Mouse (Mus musculus): ENCODE data around the gene Des.

Gene Des

DNA sequence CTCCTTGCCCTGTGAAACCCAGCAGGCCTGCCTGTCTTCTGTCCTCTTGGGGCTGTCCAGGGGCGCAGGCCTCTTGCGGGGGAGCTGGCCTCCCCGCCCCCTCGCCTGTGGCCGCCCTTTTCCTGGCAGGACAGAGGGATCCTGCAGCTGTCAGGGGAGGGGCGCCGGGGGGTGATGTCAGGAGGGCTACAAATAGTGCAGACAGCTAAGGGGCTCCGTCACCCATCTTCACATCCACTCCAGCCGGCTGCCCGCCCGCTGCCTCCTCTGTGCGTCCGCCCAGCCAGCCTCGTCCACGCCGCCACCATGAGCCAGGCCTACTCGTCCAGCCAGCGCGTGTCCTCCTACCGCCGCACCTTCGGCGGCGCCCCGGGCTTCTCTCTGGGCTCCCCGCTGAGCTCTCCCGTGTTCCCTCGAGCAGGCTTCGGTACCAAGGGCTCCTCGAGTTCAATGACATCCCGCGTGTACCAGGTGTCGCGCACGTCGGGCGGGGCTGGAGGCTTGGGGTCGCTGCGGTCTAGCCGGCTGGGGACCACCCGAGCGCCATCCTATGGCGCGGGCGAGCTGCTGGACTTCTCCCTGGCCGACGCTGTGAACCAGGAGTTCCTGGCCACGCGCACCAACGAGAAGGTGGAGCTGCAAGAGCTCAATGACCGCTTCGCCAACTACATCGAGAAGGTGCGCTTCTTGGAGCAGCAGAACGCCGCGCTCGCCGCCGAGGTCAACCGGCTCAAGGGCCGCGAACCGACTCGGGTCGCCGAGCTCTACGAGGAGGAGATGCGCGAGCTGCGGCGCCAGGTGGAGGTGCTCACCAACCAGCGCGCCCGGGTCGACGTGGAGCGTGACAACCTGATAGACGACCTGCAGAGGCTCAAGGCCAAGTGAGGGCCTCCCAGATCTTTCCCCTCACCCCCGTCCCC, at the start of gene Des:
Gene Des, plus strand, starts transcription at position 218 of the 920 bp plus-strand sequence.
- ATAC-seq (ENCODE audit: low TSS enrichment), result no peak

DNA sequence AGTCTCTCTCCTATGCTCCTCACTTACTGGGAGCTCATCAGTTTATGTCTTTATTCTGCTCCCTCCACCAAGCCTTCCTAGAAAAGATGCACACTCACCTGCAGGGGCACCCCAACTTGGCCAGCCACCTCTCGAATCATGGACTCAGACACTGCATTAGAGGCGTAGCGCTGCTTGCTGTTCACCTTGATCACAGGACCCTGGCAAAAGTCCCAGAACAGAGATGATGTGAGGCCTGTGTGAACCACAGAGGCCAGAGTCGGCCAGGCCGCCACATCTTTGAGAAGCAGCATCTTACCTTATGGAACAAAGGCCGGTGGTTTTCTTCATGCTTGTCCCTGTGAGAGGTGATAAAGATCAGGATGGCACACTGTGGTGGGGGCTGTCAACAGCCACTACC, 48.4 kb upstream of the Des start:
- ATAC-seq (ENCODE audit: low TSS enrichment), result no peak

- no peak for ATAC-seq (ENCODE audit: low TSS enrichment)
Observed at GRCm38 (mm10) chr1:75315011-75315410, 45.1 kb upstream of the Des start.

DNA sequence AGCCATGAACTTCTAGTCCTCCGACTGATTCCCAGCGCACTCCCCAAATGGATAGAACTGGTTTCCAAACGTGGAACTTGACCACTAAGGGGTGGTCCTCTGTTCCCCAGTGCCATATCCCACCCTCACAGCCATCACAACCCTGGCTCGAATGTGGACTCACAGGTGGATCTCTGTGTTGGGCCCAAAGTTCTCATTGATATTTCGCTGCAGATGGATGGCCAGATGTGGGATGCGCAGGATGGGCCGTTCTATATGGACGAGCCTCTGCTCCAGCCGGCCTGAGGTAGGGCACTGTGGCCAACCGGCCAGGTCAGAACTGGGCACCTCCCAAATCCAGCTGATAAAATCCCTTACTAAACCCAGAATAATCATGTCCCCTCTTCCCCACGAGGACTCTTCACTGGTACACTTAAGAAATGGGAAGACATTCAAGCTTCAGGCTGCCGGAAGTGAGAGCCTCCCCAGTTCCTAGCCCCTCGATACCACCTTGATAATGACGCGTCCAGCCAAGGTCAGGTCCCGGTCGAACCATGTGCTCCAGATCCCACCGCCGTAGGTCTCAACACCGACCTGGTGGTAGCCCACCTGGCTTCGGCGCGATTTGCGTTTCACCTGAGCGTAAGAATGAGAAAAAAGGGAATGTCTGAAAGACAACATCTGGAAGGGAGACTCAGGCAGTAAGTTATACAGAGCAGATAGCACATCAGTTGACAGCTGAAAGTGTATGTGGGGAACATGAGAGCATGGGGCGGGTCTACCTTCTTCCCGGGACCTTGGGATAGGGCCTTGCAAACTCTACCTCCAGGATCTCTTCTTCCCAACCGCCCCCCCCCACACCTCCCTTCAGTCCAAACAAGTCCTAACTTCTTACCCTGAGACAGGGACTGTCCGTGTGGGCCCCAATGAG, 44.4 kb upstream of the Des start:
- ATAC-seq (ENCODE audit: low TSS enrichment), result no peak

GRCm38 (mm10) chr1:75316861-75317240, 43.3 kb upstream of the Des start:
- peak; percentile 21; the same call in 1 of the 2 replicates for ATAC-seq (ENCODE audit: low TSS enrichment)

DNA sequence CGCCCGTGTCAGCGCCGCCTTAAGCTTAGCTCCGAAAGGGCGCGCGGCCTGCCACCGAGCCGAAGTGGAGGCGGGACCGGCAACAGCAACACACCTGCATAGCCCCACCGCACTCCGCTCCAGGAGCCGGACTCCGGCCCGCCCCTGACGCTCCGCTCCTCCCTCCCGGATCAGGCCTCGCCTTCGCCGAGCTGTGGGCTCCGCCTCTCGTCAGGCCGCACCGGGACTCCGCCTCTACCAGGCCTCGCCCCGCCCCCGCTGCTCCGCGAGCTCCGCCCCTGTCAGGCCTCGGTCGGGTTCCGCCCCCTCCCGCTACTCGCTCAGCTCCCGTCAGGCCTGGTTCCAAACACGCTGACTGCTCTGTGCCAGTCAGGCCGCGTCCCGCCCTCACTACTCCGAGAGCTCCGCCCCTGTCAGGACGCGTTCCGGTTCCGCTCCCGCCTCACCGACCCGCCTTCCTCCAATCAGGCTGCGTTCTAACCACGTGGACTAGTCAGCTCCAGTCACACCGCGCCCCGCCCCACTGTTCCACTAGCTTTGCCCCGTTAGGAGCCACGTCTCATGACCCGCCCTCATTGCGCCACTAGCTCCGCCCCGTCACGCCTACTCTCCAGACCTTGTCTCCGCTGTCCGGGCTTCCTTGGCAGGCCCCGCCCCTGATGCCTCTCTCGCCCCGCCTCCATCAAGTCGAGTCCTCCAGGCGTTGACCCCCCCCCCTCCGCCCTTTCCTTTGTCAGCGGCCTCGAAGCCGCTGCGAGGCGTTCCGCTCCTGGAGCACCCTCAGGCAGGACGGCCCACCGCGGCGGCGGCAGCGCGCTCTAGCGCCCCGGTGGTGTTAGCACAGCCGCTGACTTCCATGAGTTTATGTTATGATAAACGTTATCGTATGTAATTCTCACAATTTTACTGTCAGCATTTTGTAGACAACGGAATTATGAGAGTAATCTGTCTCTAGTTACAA, 42.6 kb upstream of the Des start, which contains the start of gene Dnpep:
Gene Dnpep, minus strand, starts transcription at position 750 of the 961 bp plus-strand sequence.
- ATAC-seq (ENCODE audit: low TSS enrichment), result peak; percentile 90

DNA sequence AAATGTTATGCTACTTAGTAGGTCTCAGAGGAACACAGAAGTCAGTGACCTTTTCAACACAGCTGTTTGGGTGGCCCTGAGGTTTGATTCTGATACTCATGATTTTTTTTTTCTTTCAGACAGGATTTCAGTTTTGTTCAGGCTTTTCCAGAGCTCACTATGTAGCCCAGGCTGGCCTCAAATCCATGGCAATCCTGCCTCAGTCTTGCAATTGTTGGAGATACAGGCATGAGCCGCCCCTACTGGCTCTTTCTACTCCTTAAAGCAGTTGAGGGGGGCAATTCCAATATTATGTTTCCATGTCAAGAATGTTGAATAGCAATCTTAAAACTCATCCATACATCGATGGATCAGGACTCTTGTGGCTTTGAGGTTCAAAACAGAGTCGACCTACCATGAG, 41.8 kb upstream of the Des start:
- no peak for ATAC-seq (ENCODE audit: low TSS enrichment)

DNA sequence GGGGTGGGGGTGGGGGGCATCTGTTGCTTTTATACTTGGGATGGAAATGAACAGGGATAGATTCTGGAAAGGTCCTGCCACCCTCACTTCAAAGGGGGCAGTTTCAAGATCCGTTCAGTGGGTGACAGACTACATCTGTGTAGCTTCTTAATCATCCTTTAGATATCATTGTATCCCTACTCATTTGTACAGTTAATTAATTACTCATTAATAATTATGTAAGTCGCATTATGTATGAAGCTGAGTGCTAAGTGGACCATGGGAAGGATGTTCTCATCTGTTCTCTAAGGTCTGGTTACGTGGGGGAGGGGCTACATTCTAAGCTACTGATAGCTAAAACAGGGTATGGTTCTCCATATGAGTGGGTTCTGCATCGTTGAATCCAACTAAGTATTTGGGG, 41.4 kb upstream of the Des start:
- no peak for ATAC-seq (ENCODE audit: low TSS enrichment)

DNA sequence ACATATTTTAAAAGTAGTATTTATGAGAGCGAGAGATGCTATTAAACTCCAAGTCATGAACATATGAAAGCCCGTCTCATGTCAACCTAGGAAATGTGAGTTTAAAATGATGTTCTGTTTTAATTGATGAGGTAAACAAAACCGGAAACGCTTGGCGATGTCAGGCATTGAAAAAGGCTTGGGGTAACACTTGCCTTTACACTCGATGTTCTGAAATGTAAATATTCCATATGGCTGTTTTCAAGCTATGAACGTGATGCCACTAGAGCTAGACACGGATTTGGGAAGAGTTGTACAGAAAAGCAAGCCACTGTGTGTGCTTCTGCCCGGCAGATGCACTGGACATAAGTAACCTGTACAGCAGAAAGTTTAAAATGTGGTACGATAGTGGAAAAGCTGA, 41.0 kb upstream of the Des start:
- ATAC-seq (ENCODE audit: low TSS enrichment), result no peak

DNA sequence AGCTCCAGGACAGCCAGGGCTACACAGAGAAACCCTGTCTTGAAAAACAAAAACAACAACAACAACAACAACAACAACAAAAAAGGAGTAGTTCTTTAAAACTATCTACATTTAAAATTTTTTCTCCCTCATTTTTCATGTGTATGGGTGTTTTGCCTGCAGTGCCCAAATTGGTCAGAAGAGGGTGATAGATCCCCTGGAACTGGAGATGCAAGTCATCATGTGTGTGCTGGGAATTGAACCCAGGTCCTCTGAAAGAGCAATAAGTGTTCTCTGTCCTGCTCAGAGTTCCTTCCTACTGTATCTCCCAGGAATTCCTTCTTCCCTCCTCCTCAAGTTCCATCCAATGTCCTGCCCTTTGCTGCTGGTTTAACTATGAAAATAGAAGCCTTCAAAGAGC, 32.7 kb upstream of the Des start:
- ATAC-seq (ENCODE audit: low TSS enrichment), result no peak

- no peak for ATAC-seq (ENCODE audit: low TSS enrichment)
Observed at GRCm38 (mm10) chr1:75331271-75331670, 28.9 kb upstream of the Des start.

- no peak for ATAC-seq (ENCODE audit: low TSS enrichment)
Observed at GRCm38 (mm10) chr1:75336461-75336860, 23.7 kb upstream of the Des start.

DNA sequence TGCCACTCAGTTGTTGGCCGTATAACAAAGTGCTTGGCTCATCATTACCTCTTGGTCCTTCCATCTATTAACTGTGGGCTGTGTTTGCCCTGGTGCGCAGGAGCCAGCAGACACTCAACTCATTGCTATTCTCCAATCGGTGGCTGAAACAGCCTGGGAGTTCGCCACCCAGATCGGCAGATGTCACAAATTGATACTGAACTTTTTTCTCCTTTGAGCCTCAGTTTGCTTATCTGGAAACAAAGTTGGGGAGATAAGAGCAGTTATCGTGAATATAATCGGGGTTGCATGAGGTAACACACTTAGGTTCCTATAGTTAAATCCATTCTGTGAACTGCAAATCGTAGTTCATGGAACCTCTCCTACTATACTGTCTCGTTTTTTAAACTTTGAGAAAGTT, 23.0 kb upstream of the Des start:
- no peak for ATAC-seq (ENCODE audit: low TSS enrichment)

DNA sequence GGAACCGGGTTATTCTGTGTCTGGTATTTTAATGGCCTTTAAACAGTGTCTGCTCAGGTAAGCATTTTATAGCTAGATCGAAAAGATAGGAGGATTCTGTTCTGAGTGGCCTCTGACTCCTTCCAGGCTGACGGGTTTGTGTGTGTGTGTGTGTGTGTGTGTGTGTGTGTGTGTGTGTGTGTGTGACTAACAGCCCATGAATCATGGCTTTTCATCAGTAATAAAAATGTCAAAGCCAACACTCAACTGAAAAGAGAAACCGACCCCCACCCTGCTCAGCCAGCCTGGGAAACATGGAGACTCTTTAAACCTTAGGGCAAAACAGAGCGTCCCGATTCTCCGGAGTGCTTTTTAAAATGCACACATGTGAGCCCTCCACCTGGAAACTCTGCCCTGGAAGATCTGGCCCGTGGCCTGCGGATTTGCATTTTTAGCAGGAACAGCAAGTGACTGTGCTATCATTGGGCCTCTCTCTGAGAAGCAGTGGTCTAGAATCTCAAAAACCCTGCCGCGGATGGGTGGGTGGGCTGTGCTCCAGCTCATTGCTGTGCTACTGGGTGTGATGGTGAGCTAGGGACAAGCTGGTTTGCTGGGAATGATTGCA, 21.9 kb upstream of the Des start:
- ATAC-seq (ENCODE audit: low TSS enrichment), result peak; percentile 31; the same call in 1 of the 2 replicates

DNA sequence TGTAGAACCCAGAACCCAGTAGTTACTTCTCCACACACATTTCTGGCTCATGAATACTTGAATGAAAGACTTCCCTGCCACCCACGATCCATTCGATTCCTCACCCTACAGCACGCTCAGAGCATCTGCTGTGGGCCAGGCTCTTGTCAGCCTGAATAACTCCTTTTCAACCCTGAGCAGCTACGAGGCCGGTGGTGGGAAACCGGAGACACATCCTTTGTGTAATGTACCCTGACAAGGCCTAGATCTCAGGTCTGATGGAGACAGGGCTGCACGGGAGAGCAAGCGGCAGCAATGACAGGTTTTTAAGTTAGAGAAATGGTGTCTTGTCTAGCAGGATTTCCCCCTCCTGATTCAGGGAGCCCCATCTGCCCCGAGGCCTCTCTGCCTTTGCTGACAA, 20.8 kb upstream of the Des start:
- ATAC-seq (ENCODE audit: low TSS enrichment), result peak; percentile 62

DNA sequence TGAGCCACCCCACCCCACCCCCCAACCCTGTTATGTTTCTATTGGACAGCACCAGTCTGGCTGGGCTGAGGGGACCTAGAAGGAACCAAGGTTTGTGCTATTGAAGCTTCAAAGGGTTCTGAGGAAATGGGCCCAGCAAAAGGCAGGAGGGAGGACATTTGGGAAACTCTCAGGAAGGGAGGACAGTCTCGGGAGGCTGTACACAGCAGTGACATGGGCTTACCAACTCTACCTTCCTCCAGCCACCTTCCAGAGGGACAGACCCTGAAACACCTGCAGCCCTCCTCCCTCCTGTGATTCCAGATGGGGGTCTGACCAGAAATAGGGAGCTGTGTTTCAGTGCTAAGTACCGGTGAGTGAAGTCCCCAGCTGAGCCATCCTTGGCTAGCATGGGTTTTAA, 19.6 kb upstream of the Des start:
- ATAC-seq (ENCODE audit: low TSS enrichment), result no peak

GRCm38 (mm10) chr1:75342874-75343416, 17.2 kb upstream of the Des start:
- ATAC-seq (ENCODE audit: low TSS enrichment), result peak; percentile 68; the same call in 1 of the 2 replicates

DNA sequence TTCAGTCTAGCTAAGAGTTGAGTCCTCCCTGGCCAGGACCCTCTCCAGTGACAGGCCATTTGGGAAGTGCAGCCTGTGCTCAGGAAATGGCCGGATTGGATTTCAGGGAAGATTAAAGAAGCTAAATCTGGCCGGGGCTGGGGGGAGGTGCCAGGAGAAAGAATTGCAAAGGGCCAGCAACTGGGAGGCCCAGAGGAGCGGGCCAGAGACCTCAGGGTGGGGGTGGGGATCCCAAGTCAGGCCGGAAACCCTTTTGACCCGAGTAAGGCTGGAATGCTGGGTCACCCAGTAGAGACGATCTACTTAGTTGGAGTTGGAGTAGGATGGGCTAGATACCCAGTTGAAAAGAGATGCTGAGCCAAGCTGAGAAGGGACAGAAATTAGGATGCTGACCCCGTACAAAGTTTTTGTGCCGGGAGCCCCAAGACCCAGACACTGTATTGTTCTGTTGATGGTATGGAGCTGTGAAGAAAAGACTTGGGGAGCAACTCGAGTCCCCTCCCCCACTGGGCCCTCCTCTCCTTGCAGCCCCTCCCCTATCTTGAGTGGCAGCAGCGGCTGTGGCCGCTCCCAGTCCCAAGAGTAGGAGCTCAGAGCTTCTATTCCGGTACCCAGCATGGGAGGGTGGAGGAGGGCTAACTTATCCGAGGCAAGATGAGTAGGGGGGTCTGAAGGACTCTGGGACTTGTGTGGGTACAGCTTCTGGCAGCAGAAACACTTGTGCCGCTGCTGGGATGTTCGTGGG, 15.7 kb upstream of the Des start:
- no peak for ATAC-seq (ENCODE audit: low TSS enrichment)

DNA sequence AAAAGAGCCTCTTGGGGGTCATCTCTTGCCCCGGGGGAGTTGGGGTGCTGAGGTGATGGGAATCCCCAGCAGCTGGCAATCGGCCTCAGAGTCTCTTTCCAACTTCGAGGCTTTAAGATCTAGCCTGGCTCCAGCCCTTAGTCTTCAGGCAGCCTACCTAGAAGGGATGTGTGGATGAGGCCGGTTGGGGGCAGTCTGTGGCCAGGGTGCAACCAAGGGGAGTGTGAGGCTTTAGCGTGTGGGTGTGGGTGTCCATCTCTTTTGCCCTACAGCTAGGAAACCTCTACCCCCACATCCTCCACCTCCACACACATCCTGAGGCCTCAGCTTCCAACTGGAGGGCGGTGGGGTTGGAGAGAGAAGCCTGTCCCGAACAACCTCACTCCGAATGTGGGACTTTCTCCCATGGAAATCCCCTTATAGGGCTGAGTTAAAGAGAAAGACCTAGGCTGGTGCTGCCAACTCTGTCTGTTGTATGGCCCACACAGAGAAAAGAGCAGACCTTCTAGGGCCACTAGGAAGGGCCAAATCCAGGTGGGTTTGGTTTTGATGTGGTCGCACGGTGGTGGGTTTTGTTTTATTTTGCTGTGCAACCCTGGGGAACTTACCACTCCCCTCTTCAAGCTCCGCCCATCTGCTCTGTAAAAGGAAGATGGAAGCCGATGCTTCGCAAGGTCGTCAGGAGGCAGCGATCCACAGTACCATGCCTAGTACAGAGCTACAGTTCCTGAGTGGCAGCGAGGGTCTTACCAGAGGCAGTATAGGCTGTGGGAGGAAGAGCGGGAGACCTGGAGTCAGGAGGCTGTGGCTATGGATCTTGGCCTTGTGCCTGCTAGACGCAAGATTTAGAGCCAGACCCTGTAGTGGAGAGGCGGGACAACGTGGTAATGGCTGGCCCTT, 14.8 kb upstream of the Des start:
- ATAC-seq (ENCODE audit: low TSS enrichment), result no peak

Measured in frontal cortex, adult (tissue).